Mouse (Mus musculus) kidney, adult 2 months (tissue): Measurements from ENCODE around the gene Olfr26.

Experiments used
- CTCF ChIP-seq: fragments of 200-500 bp; conservative IDR thresholded peaks from 2 replicates; pipeline ENCODE4 v1.5.1; 2011; ENCODE audit warnings: low read depth, mild to moderate bottlenecking, control low read depth, low read length, moderate library complexity, mixed read lengths; ENCODE audit not compliant: insufficient read depth, insufficient read length
- POLR2A ChIP-seq: fragments of 200-500 bp; IDR thresholded peaks from one replicate; pipeline ENCODE4 v1.6.1; 2011; ENCODE audit warnings: low read depth, low read length, control low read depth

GRCm38 (mm10) chr9:38854760-38855159 is at the start of gene Olfr26:
- TF ChIP-seq CTCF (no peak), POLR2A (no peak)
